Mouse (Mus musculus) fibroblast of lung, adult 2 months (primary cell): ENCODE results near the gene Larp1.

Experiments used
- DNase-seq: peaks from one replicate; pipeline ENCODE4 v3.0.0-alpha.2; 2011; ENCODE audit warnings: low read depth

Larp1 gene

GRCm38 (mm10) chr11:58100006-58100405 is 91.1 kb downstream of the Larp1 start:
- no peak for DNase-seq

GRCm38 (mm10) chr11:58101194-58101720 is 92.4 kb downstream of the Larp1 start:
- no peak for DNase-seq

GRCm38 (mm10) chr11:58102146-58102545 is 93.3 kb downstream of the Larp1 start:
- DNase-seq = no peak

DNA sequence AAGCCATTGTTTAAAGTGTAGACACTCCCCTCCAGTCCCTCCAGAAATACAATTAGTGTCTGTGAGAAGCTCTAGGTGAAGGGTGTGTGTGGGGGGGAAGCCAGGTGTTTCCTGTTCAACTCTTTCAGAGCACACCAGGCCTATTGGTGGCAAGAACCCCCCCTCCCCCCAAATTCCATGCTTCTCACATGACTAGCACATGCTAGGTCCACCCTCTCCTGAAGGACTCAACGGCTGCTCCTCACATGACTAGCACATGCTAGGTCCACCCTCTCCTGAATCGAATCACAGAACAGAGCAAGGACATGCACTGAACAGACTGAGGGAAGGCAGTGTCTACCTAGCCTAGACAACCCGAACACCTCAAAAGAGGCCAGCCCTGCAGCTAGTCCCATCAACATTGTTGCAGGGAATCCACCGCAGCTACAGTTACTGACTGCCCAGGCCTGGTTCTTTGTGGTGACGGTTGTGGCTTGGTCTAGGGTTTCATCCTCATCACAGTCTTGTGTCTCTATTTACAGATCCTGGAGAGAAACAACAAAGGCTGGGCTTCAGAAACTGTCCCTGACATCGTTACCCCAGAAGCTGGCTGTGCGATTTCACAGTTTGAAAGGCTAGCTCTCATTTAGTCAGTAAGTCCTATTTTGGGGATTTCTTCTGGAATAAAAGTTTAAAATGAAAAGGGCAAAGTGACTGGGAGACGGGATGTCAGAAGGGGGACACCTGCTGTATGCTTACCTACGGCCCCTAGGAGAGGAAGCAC is 93.9 kb downstream of the Larp1 start:
- DNase-seq = no peak

- DNase-seq = no peak
Observed at GRCm38 (mm10) chr11:58103344-58103653, 94.4 kb downstream of the Larp1 start.

DNA sequence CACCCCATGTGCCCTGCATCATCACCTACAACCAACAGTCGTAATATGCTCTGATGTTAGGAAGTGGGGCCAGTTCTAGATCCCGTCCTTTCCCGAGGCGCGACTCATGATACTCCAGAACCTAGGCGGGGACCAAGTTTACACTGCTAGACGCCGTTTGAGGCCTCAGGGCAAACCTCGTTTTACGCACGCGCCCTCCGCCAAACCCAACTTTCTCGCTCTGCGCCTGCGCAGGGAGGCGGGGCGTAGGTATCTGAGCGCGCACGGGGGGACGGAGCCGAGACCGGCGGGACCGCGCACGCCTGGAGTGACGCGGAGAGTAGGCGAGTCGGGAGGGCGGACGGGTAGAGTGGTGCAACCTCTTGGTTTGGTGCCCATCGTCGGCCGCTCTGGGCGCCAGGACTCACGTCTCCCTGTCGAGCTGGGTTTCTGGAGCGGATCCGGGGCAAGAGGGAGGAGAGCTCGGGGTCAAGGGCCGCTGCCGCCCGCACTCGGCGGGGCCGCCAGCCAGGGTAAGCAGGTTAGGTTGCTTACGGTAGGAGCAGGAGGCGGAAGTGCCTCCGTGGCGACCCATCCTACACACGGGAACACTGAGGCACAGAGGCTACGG is 94.9 kb downstream of the Larp1 start, which contains the start of gene Cnot8:
Gene Cnot8 (plus strand): TSS at position 457 of the 610 bp plus-strand sequence.
- DNase-seq = peak; percentile 98

DNA sequence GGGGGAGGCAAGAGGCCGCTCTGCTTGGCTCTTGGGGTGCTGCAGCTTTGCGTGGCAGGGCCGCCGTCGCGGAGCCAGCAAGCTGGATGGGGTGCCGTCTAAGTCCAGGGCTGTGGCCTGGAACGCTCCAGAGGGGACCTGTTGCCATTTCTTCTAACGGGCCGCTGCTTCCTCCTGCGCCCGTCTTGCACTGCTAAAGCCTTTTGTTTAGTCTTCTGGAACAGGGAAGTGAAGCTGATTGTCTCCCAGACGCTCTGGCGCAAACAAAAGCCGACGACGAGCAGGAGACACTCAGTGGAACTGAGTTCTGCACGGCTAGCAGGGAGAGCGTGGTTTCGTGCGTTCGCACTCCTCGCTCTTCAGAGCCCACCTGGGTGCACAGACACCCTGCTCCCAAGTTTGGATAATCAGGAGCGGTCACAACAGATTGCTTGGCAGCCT is 95.5 kb downstream of the Larp1 start:
- DNase-seq = no peak

DNA sequence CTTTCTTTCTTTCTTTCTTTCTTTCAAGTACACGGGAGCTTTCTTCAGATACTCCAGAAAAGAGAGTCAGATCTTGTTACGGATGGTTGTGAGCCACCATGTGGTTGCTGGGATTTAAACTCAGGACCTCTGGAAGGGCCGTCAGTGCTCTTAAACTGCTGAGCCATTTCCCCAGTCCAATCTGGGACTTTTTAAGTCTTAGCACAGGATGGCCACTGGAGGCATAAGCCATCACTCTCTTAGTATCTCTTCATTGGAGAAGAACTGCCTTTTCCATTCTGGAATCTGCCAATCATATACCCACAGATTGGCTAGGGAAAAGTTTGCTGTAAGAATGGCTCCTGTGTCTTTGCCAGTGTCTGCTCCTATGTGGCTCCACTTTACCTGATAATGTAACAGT is 98.1 kb downstream of the Larp1 start:
- DNase-seq = no peak

GRCm38 (mm10) chr11:58107664-58108337 is 98.9 kb downstream of the Larp1 start:
- DNase-seq = no peak
